Mouse (Mus musculus) left cerebral cortex, adult 11 months (tissue): ENCODE data around the gene Shroom1.

ENCODE experiments used
- DNase-seq: peaks from one replicate; pipeline ENCODE4 v3.0.0; 2022; ENCODE audit warnings: low spot score

Shroom1 gene

DNA sequence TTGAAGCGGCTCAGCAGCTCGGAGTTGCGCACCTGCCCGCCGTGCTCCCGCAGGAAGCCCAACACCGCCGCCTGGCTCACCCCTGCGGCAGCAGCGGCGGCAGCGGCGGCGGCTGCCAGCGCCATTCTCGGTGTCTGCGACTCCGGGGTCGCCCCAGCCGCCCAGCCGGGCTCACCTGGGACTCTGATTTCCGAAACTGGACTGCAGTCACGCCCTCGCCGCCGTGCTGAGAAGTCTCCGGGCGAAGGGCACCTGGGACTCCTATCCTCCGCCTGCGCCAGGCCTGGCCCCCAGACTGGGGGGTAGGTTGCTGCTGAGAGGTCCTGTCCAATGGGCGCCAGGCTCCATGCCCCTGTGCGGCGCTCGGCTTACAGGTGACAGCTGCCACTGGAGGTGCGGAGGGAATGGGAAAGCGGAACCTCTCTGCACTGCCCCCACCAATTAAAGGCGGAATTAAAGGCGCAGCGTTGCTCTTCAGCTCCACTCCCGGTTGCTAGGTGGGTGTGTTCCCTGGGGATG is 22.8 kb downstream of the Shroom1 start, which contains the start of the genes Gm9945 and Sowaha:
Gene Gm9945, plus strand, starts transcription at position 384 of the 519 bp plus-strand sequence.
Gene Sowaha, minus strand, starts transcription at position 492 of the 519 bp plus-strand sequence.
- no peak for DNase-seq

- no peak for DNase-seq
These were observed 24.2 kb downstream of the Shroom1 start for GRCm38 (mm10) chr11:53481088-53481730.

DNA sequence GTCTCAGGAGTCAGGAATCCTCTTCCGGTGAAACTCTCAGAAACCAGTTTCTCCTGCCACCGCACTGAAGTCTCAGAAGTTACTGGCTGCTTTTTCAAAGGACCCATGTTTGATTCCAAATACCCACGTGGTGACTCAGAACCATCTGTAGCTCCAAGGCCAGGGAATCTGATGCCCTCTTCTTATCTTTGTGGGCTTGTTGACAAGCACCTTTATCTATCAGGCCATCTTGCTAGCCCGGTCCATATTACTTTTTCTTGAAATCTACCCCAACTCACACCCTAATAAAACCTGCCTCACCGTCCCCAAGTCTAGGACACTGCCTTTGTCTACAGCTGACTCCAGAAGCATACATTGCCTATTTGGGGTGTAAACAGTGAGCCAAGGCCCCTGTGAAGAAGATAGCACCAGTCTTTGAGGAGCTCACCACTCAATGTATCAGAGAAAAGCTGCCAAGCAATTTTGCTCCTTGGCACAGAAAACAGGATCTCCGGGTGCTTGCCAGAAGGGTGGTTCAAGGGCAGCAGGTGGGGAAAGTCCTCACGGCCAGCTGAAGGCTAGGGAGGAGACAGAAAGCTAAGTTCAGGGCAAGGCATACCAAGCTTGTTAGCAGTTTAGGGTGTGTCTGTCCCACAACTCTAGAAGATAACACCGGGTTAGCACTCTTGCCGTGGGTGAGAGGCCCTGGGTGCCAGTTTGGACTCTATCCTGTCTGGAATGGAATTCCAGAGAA is 26.3 kb downstream of the Shroom1 start:
- no peak for DNase-seq

DNA sequence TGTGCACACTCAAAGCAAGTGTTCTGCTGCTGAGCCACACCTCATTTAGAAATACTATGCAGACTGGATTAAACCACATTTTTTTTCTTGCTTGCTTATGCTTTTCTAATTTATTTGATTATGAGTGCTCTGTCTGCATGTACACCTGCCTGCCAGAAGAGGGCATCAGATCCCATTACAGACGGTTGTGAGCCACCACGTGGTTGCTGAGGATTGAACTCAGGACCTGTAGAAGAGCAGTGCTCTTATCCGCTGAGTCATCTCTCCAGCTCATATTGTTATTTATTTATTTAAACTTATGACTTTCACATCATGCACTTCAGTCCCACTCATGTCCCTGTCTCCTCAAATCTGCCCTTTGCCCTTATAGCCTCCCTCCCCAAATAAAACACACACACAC is 28.7 kb downstream of the Shroom1 start:
- DNase-seq = no peak

DNA sequence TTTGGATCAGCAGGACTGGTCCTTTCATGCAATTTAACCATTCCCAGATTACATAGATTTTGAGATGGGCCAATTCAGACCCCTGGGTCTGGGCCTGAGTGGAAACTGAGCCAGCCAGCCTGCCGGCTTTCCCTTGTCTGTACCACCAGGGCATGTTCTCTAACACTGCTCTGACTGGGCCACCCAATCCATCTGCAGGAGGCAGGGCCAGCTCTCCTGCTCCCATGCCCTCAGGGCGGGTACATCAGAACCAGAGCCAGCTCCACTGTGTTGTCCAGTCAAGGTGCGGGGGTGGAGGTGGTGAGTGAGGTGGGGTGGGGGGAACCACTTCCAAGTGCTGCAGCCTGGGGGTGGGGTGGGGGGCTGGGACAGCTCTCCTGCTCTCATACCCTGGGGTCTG is 29.3 kb downstream of the Shroom1 start:
- no peak for DNase-seq

DNA sequence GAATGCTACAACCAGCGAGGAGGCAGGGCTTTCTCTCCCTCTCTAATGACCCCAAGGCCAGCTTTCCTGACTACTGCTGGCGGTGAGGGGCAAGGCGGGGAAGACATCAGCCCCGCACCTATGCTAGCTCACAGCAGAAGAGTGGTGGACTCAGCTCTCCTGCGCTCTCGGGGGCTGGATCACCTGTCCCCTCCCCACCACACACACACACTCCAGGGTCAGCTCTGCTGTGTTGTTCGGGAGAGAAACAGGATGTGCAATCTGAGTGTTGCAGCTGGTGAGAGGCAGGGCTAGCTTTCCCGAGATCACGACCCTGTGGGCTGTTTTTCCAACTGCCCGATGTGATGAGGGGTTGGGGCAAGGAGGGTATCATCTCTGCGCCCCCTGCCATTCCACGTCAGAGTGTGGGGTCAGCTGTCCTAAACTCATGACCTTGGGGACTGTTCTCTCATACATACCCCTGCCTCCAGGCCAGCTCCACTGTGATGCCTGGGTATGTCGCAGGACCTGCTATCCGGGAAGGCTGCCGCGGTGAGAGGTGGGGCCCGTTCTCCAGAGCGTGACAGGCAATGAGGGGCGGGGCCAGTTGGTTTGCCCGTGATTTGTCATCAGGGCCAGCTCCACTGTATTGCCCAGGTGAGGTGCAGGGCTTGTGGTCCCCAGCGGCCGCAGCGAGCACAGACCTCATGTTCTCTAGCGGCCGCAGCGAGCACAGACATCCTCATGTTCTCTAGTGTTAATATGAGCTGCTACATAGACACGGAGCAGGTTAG is 30.0 kb downstream of the Shroom1 start:
- no peak for DNase-seq

GRCm38 (mm10) chr11:53489007-53489406 is 32.0 kb downstream of the Shroom1 start:
- DNase-seq = no peak

DNA sequence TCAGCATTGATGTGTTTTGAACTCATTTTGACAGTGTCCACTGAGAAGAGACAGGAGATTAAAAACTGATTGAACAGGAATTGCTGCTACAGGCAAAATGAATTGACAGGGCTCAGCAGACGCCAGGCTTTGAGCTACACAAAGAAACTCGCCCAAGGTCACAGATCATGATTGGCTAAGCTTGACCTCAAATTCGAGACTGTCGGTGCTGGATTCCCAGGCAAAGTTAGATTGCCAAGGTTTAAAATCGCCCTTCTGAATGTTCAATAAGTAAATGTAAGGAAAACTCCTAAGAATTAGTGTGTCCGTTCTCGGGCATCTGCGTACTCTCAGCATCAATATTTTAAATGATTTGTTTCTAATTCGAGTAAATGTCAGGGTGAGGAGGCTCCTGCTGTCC is 32.4 kb downstream of the Shroom1 start:
- DNase-seq = no peak

DNA sequence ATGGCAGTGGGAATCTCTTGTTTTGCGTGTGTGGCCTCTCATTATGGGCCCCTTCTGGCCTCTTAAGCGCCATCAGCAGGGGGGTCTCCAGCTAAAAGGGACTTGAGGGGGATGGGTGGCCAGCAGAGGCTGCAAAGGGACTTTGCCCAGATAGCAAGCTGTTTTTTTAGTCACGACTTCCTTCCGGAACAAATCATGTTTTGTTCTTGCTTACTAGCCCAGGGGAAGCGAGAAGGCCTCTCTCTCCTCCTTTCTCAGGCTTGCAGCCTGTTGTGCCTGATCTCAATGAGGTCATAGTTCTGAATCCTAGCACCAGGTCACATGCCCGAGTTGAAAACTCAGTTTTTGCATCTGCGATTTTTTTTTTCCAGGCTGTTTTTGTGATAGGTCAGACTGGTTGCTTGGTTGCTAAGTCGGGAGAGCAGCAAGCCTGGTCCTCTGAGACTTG is 35.0 kb downstream of the Shroom1 start:
- no peak for DNase-seq

DNA sequence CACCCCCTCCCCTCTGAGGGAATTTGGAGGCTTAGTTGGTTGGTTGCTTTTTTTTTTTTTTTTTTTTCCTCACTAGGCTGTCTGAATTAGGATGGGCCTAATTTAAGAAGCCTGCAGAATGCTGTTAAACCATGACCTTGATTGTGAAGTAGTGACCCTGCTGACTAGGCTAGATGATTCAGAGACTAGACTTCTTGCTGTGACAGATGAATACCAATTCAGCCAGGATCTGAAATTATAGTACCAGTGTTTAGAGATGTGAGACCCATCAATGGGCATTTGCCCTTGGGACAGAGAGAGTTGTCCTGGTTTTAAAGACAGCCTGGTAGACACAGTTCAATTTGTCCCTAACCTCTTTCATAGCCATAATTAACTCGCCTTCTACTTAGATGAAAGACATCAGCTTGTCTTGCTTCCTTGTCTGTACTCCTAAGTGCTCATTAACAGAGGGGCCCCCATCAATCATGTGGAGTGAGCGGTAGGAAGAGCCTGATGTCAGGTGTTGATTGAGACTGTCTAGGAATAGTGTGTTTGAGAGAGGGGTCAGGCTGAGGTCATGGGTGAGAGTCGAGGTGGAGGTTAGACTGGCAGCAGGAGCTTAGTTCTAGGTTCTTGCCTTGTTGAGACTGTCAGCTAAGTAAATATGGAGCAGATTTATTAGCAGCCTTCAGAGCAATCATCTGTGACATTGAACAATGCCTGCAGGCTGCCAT is 36.4 kb downstream of the Shroom1 start:
- no peak for DNase-seq

DNA sequence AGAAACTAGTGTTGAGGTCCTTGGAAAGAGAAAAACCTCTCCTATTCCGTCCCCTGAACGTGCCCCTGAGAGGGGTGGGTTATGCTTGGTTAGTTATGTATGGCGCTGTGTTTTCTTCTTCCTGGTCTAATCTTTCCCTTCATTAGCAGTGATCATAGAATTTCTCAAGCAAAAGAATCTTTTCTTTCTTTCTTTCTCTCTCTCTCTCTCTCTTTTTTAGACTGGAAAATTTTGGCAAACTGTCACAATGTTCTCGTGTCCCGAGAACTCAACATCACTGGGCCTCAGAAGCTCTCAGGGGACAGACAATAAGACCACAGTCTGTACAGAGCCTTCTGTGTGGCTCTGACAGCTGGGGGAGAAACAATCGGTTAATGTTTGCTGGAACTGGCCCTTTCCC is 38.4 kb downstream of the Shroom1 start:
- no peak for DNase-seq

GRCm38 (mm10) chr11:53496946-53497345 is 39.9 kb downstream of the Shroom1 start:
- DNase-seq = no peak

DNA sequence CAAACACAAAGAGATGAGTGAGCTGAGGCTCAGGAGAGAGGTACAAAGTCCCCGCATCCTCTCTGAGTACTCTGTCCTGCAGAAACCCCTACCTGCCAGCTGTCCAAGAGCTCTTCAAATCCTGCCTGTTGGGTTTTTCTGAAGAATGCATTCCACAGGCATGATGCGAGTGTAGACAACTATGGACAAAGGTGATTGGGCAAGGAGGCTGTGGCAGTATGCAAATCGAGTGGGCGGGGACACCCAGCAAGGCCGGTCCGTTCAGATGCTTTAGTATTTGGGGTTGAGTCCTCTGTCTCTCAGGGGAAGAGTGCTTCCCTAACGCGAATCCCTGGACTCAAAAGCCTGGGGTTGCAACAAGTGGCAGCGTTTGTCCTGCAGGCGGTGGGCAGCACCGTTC is 43.6 kb downstream of the Shroom1 start:
- no peak for DNase-seq

DNA sequence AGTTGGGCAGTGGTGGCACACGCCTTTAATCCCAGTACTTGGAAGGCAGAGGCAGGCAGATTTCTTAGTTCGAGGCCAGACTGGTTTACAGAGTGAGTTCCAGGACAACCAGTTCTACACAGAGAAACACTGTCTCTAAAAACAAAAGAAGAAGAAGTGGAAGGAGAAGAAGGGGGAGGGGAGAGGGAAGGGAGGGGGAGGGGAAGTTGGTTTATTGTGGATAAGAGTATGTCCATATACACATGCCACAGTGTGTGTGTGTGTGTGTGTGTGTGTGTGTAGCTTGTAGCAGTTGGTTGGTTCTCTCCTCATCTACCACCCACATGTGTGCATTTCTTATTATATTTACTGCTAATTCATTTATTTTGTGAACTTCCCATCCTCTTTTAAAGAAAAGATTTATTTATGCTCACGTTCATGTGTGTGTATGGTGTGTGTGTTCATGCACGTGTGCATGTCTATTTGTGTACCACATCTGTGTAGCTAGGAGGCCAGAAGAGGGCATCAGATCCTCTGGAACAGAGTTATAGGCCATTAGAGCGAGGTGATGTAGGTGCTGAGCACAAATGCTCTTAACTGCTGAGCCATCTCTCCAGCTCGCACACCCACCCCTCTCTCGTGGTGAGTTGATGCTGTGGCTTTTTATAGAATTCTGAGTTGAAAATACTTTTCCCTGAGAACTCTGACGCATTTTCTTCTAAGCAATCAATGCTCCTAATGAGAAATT is 45.2 kb downstream of the Shroom1 start:
- DNase-seq = no peak

DNA sequence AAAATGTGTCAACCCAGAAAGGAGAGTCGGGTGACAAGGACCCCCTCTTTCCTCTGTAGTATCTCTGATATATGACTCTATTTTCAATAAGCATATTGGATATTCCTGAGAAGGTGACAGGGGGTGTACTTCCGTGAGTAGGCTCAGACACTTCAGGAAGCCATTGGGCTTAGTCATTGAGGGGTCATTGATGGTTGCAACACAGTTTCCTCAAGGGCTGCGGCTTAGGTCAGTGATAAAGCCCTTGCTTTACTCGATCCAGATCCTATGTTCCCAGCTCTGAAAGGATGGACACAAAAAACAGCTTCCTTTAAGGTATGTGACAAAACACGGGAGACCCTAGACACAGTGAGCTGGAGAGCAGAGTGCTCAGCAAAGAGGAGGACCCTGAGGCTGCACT is 46.7 kb downstream of the Shroom1 start:
- no peak for DNase-seq

- DNase-seq = no peak
These were observed 47.4 kb downstream of the Shroom1 start for GRCm38 (mm10) chr11:53504376-53504775.

DNA sequence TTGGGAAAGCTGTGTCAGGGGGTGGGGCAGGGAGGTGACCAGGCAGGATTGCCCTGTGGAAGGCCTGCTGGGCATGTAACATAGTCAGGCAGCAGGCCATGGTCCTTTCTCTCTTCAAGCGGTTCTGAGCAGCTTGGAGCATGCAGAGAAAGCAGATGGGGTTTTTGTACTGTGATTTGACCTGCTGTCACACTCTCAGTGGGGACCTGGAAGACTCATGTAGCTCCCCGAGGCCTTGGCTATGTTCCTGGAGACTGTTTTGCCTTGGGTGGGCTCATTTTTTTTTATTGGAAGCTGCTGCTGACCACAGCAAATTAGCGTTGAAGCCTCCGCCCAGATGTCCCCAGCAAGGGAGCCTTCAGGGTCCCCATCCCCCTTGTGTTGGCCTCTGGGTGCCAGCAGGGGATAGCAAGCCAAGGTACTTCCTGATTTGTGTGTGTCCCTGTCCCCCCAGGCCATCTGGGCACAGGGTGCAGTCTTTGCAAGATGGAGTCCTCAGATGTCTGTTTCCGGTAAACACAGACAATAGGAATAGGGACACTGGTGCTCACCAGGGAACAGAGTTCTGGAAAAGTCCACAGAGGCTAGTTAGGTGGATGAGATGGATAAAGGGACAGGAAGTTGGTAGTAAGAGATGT is 48.1 kb downstream of the Shroom1 start:
- DNase-seq = no peak

GRCm38 (mm10) chr11:53507098-53507805 is 50.2 kb downstream of the Shroom1 start:
- DNase-seq = no peak

- no peak for DNase-seq
These were observed 51.1 kb downstream of the Shroom1 start for GRCm38 (mm10) chr11:53508152-53508551.

- no peak for DNase-seq
These were observed 51.6 kb downstream of the Shroom1 start for GRCm38 (mm10) chr11:53508591-53508990.
